Mouse (Mus musculus): ENCODE measurements around the gene Dnaaf1.

- no peak for TF ChIP-seq POLR2A (IDR thresholded peaks at IDR 0.05; ENCODE audit: insufficient read depth, low read depth, low read length)
- no peak for TF ChIP-seq CTCF (IDR thresholded peaks at IDR 0.05; ENCODE audit: insufficient read depth, low read depth, low read length)
Measured at GRCm38 (mm10) chr8:119580441-119581161, 5.6 kb downstream of the Dnaaf1 start.
